Mouse (Mus musculus): ENCODE results near the gene Slc35e4. TPM values are rescaled to one million over a fixed set of nuclear protein-coding genes. Genes with fewer than 3 reads are reported as not detected.
A peak's percentile ranks its signal among the peaks of the same experiment; 100 is the strongest.

Slc35e4 gene
- polyA plus RNA-seq, 1 experiment, result 20.7 TPM

- H3K4me1 ChIP-seq (ENCODE audit: control insufficient read depth, insufficient read depth, low read length), result no peaks in the 10 kb centered on the region
- TF ChIP-seq POLR2A (IDR thresholded peaks at IDR 0.05; ENCODE audit: extremely low read depth, insufficient read depth, low read length) (no peak), CTCF (IDR thresholded peaks at IDR 0.05; ENCODE audit: extremely low read depth, insufficient read depth, low read length) (no peak)
- no peak overlapping the region for H3K4me3 ChIP-seq (ENCODE audit: insufficient read depth, low read length)
- no peak overlapping the region for H3K27ac ChIP-seq (ENCODE audit: insufficient read depth, low read length)
These were observed 22.9 kb upstream of the Slc35e4 start for GRCm38 (mm10) chr11:3937321-3937874.

GRCm38 (mm10) chr11:3936318-3936717 lies 21.9 kb upstream of the Slc35e4 start:
- Histone ChIP-seq H3K4me3 (ENCODE audit: insufficient read depth, low read length) (no peak overlapping the region), H3K27ac (ENCODE audit: insufficient read depth, low read length) (no peak overlapping the region), H3K4me1 (ENCODE audit: control insufficient read depth, insufficient read depth, low read length) (no peaks in the 10 kb centered on the region)
- no peak for TF ChIP-seq CTCF (IDR thresholded peaks at IDR 0.05; ENCODE audit: extremely low read depth, insufficient read depth, low read length)
- TF ChIP-seq POLR2A (IDR thresholded peaks at IDR 0.05; ENCODE audit: extremely low read depth, insufficient read depth, low read length), result no peak

GRCm38 (mm10) chr11:3935135-3935534 lies 20.7 kb upstream of the Slc35e4 start:
- TF ChIP-seq CTCF (IDR thresholded peaks at IDR 0.05; ENCODE audit: extremely low read depth, insufficient read depth, low read length) (no peak), POLR2A (IDR thresholded peaks at IDR 0.05; ENCODE audit: extremely low read depth, insufficient read depth, low read length) (no peak)
- H3K4me1 ChIP-seq (ENCODE audit: control insufficient read depth, insufficient read depth, low read length), result no peaks in the 10 kb centered on the region
- H3K4me3 ChIP-seq (ENCODE audit: insufficient read depth, low read length), result no peak overlapping the region
- no peak overlapping the region for H3K27ac ChIP-seq (ENCODE audit: insufficient read depth, low read length)

GRCm38 (mm10) chr11:3933756-3934285 lies 19.4 kb upstream of the Slc35e4 start:
- no peak overlapping the region for H3K4me3 ChIP-seq (ENCODE audit: insufficient read depth, low read length)
- no peak overlapping the region for H3K27ac ChIP-seq (ENCODE audit: insufficient read depth, low read length)
- no peaks in the 10 kb centered on the region for H3K4me1 ChIP-seq (ENCODE audit: control insufficient read depth, insufficient read depth, low read length)
- TF ChIP-seq POLR2A (IDR thresholded peaks at IDR 0.05; ENCODE audit: extremely low read depth, insufficient read depth, low read length) (no peak), CTCF (IDR thresholded peaks at IDR 0.05; ENCODE audit: extremely low read depth, insufficient read depth, low read length) (no peak)

- no peak within 1 kb of the TSS for H3K27ac ChIP-seq (ENCODE audit: insufficient read depth, low read length)
- TF ChIP-seq POLR2A (IDR thresholded peaks at IDR 0.05; ENCODE audit: extremely low read depth, insufficient read depth, low read length) (no peak), CTCF (IDR thresholded peaks at IDR 0.05; ENCODE audit: extremely low read depth, insufficient read depth, low read length) (no peak)
- no peaks in the 10 kb centered on the region for H3K4me1 ChIP-seq (ENCODE audit: control insufficient read depth, insufficient read depth, low read length)
- peak within 1 kb of the TSS; percentile 28 for H3K4me3 ChIP-seq (ENCODE audit: insufficient read depth, low read length)
These were observed 17.2 kb upstream of the Slc35e4 start, which contains the start of gene Tcn2 for GRCm38 (mm10) chr11:3931511-3932211. Tcn2 (minus strand) TSS chr11:3932159.

- TF ChIP-seq CTCF (IDR thresholded peaks at IDR 0.05; ENCODE audit: extremely low read depth, insufficient read depth, low read length), result no peak
- TF ChIP-seq POLR2A (IDR thresholded peaks at IDR 0.05; ENCODE audit: extremely low read depth, insufficient read depth, low read length), result no peak
- Histone ChIP-seq H3K4me1 (ENCODE audit: control insufficient read depth, insufficient read depth, low read length) (no peaks in the 10 kb centered on the region), H3K4me3 (ENCODE audit: insufficient read depth, low read length) (no peak overlapping the region; the same call in 1 of the 2 replicates), H3K27ac (ENCODE audit: insufficient read depth, low read length) (no peak overlapping the region)
These were observed 16.5 kb upstream of the Slc35e4 start for GRCm38 (mm10) chr11:3930931-3931330.

- H3K4me1 ChIP-seq (ENCODE audit: control insufficient read depth, insufficient read depth, low read length), result no peaks in the 10 kb centered on the region
- TF ChIP-seq POLR2A (IDR thresholded peaks at IDR 0.05; ENCODE audit: extremely low read depth, insufficient read depth, low read length), result no peak
- no peak for TF ChIP-seq CTCF (IDR thresholded peaks at IDR 0.05; ENCODE audit: extremely low read depth, insufficient read depth, low read length)
- H3K4me3 ChIP-seq (ENCODE audit: insufficient read depth, low read length), result no peak overlapping the region
- no peak overlapping the region for H3K27ac ChIP-seq (ENCODE audit: insufficient read depth, low read length)
These were observed 15.6 kb upstream of the Slc35e4 start for GRCm38 (mm10) chr11:3930019-3930418.

GRCm38 (mm10) chr11:3925916-3926315 lies 11.5 kb upstream of the Slc35e4 start:
- no peak overlapping the region for H3K4me3 ChIP-seq (ENCODE audit: insufficient read depth, low read length)
- no peak overlapping the region for H3K27ac ChIP-seq (ENCODE audit: insufficient read depth, low read length)
- TF ChIP-seq POLR2A (IDR thresholded peaks at IDR 0.05; ENCODE audit: extremely low read depth, insufficient read depth, low read length) (no peak), CTCF (IDR thresholded peaks at IDR 0.05; ENCODE audit: extremely low read depth, insufficient read depth, low read length) (no peak)
- H3K4me1 ChIP-seq (ENCODE audit: control insufficient read depth, insufficient read depth, low read length), result no peaks in the 10 kb centered on the region

DNA sequence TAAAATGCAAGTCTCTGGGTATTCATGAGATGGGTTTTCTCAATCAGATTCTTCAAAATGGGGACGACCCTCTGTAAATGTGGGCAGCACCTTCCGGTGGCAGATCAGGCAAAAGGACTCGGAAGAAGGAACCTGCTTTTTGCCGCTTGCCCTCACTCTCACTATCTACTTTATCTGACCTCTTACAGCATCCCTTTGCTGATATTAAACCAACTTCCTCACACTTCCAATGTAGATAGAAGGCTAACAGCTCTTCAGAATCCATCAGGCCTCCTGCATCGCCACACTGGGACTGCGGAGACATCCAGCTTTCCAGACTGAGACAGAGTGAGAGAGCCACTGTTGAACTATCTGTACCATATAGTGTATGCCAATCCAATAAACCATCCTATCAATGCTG lies 8.3 kb upstream of the Slc35e4 start:
- TF ChIP-seq CTCF (IDR thresholded peaks at IDR 0.05; ENCODE audit: extremely low read depth, insufficient read depth, low read length) (no peak), POLR2A (IDR thresholded peaks at IDR 0.05; ENCODE audit: extremely low read depth, insufficient read depth, low read length) (no peak)
- H3K4me3 ChIP-seq (ENCODE audit: insufficient read depth, low read length), result no peak overlapping the region

DNA sequence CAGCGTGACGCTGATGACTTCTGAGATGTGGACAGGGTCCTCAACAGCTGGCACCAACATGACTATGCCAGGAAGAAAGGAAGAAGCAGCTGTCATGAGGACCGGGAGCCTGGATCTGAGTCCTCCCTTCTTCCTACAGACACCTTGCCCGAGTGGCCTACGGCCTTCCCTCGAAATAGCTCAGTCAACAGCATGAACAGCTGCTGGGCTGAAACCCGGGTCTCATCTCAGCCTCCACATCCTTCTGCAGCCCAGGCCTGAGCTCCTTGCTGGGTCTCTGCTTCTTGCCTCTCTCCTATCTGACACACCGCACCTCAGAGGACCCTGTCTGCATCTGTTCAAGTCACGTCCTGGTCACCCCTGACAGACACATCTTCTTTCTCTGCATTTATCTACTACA lies 7.7 kb upstream of the Slc35e4 start:
- Histone ChIP-seq H3K27ac (ENCODE audit: insufficient read depth, low read length) (no peak overlapping the region), H3K4me1 (ENCODE audit: control insufficient read depth, insufficient read depth, low read length) (no peaks in the 10 kb centered on the region), H3K4me3 (ENCODE audit: insufficient read depth, low read length) (no peak overlapping the region)
- no peak for TF ChIP-seq CTCF (IDR thresholded peaks at IDR 0.05; ENCODE audit: extremely low read depth, insufficient read depth, low read length)
- no peak for TF ChIP-seq POLR2A (IDR thresholded peaks at IDR 0.05; ENCODE audit: extremely low read depth, insufficient read depth, low read length)

More for the DNA sequence above, 8.3 kb upstream of the Slc35e4 start:
- Histone ChIP-seq H3K4me1 (ENCODE audit: control insufficient read depth, insufficient read depth, low read length) (no peaks in the 10 kb centered on the region), H3K27ac (ENCODE audit: insufficient read depth, low read length) (no peak overlapping the region)

All from cortical plate, adult 2 months (tissue).